Mouse (Mus musculus) heart, postnatal 0 days (tissue): ENCODE results near the gene Gm42421.

Experiments
- CTCF ChIP-seq: IDR thresholded peaks from 2 replicates; pipeline ENCODE4 v1.5.1; 2016; ENCODE audit warnings: antibody characterized with exemption, control low read depth, low read depth
- EP300 ChIP-seq: IDR thresholded peaks from 2 replicates; pipeline ENCODE4 v1.6.1; 2016; ENCODE audit warnings: antibody characterized with exemption, low read depth

GRCm38 (mm10) chr5:143941588-143941987, 13.6 kb downstream of the Gm42421 start:
- no peak for TF ChIP-seq CTCF
- no peak for TF ChIP-seq EP300
